Mouse (Mus musculus): Measurements from ENCODE around the gene Iqschfp. TPM values are rescaled to one million over a fixed set of nuclear protein-coding genes. Genes with fewer than 3 reads are reported as not detected.

Gene Iqschfp
- polyA plus RNA-seq, 1 experiment = 10.6 TPM

DNA sequence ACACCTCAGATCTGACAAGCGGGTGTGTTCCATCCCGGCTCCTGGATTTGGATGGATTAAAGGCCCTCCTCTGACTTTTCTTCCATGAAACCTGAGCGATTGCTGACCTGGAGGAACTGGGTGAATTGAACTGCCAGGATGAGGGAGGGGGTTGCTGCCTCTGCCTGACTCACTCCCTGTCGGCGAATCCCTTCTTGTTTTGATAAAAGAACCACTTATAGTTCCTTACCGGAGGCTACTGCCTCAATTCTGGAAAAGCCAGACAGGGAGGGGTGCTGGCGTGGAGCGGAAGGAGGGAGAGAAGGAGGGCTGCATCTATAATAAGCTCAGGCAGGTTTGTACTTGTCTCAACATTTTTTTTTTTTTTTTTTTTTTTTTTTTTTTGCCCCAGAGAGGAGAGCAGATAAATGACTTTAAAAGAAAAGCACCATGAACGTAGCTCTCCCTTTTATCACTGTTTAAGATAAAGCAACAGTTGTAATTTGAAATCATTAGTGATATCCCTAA is 603.8 kb downstream of the Iqschfp start:
- Histone ChIP-seq H3K4me1 (ENCODE audit: control insufficient read depth, insufficient read depth, low read length) (no peaks in the 10 kb centered on the region), H3K27ac (ENCODE audit: insufficient read depth, low read length) (no peak overlapping the region), H3K4me3 (ENCODE audit: insufficient read depth, low read length) (peak overlapping the region; percentile 98)
- TF ChIP-seq POLR2A (IDR thresholded peaks at IDR 0.05; ENCODE audit: extremely low read depth, insufficient read depth, low read length) (no peak), CTCF (IDR thresholded peaks at IDR 0.05; ENCODE audit: extremely low read depth, insufficient read depth, low read length) (no peak)

DNA sequence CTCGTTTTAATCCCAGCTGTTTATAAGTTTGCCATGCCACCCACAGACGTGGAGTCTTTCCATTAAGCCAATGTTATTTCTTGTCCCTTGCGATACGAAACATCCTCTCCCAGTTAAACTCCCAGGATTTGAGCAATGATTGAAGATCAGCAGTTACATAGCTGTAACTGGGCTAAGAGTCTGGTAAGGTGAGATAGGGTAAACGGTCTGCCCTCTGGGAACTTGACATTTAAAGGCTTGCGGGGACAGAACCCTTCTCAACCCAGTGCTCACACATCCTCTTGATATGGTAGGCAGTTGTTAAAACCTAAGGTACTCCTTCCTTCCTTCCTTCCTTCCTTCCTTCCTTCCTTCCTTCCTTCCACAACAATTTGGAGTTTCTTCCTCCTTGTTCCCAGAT is 604.5 kb downstream of the Iqschfp start:
- Histone ChIP-seq H3K4me3 (ENCODE audit: insufficient read depth, low read length) (peak overlapping the region; percentile 98), H3K27ac (ENCODE audit: insufficient read depth, low read length) (no peak overlapping the region), H3K4me1 (ENCODE audit: control insufficient read depth, insufficient read depth, low read length) (no peaks in the 10 kb centered on the region)
- TF ChIP-seq POLR2A (IDR thresholded peaks at IDR 0.05; ENCODE audit: extremely low read depth, insufficient read depth, low read length) = no peak
- no peak for TF ChIP-seq CTCF (IDR thresholded peaks at IDR 0.05; ENCODE audit: extremely low read depth, insufficient read depth, low read length)

DNA sequence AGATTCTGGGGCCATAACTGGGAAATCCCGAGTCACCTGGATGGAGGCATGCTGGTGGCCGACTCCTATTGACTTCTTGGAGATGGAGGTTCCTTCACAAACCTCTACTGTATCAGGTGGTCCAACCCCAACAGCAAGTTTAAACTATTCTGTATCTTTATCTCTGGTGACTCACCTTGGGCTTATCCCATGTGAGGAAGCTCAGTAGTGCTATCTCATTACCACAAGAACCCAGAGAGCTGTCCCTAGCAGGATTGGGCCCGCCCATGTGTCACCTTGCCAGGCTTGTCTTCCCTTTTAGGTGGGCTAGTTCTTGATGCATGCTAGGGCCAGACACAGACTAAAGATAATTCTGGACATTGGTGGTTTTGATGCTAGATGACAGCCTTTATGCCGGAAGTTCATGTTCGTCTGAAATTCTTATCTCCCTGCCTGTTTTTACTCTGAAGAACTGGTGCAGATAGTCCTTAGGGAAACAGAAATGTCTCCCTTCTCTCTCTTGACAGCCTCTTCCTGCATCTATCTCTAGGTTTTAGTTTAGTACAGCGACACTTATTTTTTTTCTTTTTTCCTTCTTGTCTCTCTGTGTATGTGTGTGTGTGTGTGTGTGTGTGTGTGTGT is 607.6 kb downstream of the Iqschfp start:
- Histone ChIP-seq H3K4me1 (ENCODE audit: control insufficient read depth, insufficient read depth, low read length) (no peaks in the 10 kb centered on the region), H3K27ac (ENCODE audit: insufficient read depth, low read length) (no peak overlapping the region)
- no peak for TF ChIP-seq POLR2A (IDR thresholded peaks at IDR 0.05; ENCODE audit: extremely low read depth, insufficient read depth, low read length)
- no peak for TF ChIP-seq CTCF (IDR thresholded peaks at IDR 0.05; ENCODE audit: extremely low read depth, insufficient read depth, low read length)

DNA sequence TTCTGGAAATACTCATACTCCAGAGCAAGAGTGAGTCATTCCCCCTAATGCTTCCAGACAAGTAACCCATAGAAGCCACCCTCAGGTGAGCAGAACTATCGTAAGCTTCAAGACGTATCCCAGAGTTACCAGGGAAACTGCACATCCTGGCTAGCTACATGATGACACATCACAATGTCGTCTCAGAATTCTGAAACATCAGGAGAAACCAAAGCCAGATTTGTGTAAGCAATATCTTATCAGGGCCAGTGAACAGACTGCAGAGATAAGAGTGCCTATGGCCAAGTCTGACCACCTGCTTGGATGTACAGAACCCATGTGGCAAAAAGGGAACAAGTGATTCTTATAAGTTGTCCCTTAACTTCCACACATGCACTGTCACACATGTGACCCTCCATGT is 612.8 kb downstream of the Iqschfp start:
- peaks cover 2% of the 10 kb centered on the region for H3K4me1 ChIP-seq (ENCODE audit: control insufficient read depth, insufficient read depth, low read length)
- H3K4me3 ChIP-seq (ENCODE audit: insufficient read depth, low read length) = no peak overlapping the region
- no peak overlapping the region for H3K27ac ChIP-seq (ENCODE audit: insufficient read depth, low read length)
- TF ChIP-seq CTCF (IDR thresholded peaks at IDR 0.05; ENCODE audit: extremely low read depth, insufficient read depth, low read length) (no peak), POLR2A (IDR thresholded peaks at IDR 0.05; ENCODE audit: extremely low read depth, insufficient read depth, low read length) (no peak)

More for the DNA sequence above, 607.6 kb downstream of the Iqschfp start:
- H3K4me3 ChIP-seq (ENCODE audit: insufficient read depth, low read length) = no peak overlapping the region

DNA sequence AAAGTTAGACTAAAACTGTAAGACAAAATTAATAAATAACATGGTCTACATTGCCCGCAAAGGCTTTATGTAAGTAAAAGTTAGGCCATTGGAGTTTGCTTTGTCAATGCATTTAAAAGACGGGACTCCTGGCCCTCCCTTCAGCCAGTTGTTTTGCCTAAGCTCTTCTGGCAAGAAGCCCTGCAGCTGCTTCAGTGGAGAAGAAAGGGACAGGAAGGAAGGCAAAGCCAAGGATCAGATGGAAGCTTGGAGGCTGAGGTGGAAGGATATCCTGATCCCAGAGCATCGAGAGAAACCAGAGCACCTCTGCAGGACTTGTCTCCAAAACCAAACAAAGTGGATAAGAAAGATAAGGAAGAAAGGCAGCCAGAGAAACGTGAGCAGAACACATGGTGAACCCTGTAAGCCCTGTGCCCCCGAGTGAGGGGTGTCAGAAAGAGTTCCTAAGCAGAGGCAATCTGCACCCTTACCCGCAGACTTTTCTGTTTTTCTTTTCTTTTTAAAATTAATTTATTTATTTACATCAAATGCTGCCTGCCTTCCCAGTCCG is 614.8 kb downstream of the Iqschfp start:
- TF ChIP-seq POLR2A (IDR thresholded peaks at IDR 0.05; ENCODE audit: extremely low read depth, insufficient read depth, low read length) (no peak), CTCF (IDR thresholded peaks at IDR 0.05; ENCODE audit: extremely low read depth, insufficient read depth, low read length) (no peak)
- Histone ChIP-seq H3K4me3 (ENCODE audit: insufficient read depth, low read length) (no peak overlapping the region), H3K27ac (ENCODE audit: insufficient read depth, low read length) (no peak overlapping the region), H3K4me1 (ENCODE audit: control insufficient read depth, insufficient read depth, low read length) (peaks cover 2% of the 10 kb centered on the region)

DNA sequence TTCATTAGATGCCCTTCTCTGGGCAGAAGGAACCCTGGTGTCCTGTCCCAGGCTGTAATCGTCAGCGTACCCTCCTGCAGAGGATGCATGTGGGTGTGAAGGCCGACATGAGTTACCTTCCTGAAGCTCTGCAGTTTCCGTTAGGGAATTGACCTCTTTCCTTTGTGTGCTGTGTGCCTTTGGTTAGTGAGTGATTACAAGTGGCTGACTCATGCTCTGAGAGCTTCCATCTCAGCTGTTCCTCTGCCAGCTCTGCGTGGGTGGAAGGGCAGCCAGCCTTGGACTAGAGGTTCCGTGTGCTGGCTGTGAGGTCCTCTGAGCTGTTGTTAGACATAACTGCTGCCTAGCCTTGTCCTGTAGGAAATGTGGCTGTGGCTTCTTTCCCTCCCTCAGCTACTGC is 616.6 kb downstream of the Iqschfp start:
- no peak overlapping the region for H3K27ac ChIP-seq (ENCODE audit: insufficient read depth, low read length)
- peaks cover 3% of the 10 kb centered on the region for H3K4me1 ChIP-seq (ENCODE audit: control insufficient read depth, insufficient read depth, low read length)
- no peak for TF ChIP-seq POLR2A (IDR thresholded peaks at IDR 0.05; ENCODE audit: extremely low read depth, insufficient read depth, low read length)
- no peak for TF ChIP-seq CTCF (IDR thresholded peaks at IDR 0.05; ENCODE audit: extremely low read depth, insufficient read depth, low read length)
- H3K4me3 ChIP-seq (ENCODE audit: insufficient read depth, low read length) = no peak overlapping the region

DNA sequence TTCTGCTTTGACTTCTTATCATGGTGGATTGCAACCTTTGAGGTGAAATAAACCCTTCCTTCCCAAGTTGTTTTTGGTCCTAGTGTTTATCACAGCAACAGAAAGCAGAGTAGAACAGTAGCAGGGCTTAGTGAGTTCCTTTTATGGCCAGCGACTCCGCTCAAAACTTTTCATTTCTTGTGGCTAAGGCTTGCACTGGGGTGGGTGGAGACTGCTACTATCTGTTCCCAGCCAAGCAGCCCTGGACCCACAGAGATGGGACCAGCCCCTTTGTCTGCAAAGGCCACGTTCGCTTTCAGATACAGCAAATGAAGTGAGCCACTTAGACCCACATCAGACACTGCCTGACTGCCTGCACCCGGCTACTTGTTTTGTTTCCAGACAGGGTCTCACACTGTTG is 618.8 kb downstream of the Iqschfp start:
- H3K4me1 ChIP-seq (ENCODE audit: control insufficient read depth, insufficient read depth, low read length) = peaks cover 3% of the 10 kb centered on the region
- TF ChIP-seq CTCF (IDR thresholded peaks at IDR 0.05; ENCODE audit: extremely low read depth, insufficient read depth, low read length) = no peak
- H3K27ac ChIP-seq (ENCODE audit: insufficient read depth, low read length) = no peak overlapping the region
- no peak overlapping the region for H3K4me3 ChIP-seq (ENCODE audit: insufficient read depth, low read length)

DNA sequence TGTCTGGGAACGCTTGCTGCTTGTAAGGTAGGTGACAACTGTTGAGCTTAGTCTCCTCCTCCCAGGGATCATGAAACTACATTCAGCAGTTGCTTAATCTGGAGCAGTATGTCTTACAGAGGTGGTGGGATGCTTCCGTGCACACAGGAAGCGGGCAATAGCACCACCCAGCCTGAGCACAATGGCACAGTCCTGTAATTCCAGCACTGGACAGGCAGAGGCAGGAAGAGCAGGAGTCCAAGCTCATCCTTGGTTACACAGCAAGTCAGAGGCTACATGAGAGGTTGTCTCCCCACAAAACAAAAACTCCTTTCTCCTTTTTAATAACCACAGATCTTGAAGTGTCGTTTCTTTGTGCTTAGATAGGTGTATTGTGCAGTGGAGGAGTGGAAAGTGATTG is 619.7 kb downstream of the Iqschfp start:
- no peak overlapping the region for H3K27ac ChIP-seq (ENCODE audit: insufficient read depth, low read length)
- TF ChIP-seq CTCF (IDR thresholded peaks at IDR 0.05; ENCODE audit: extremely low read depth, insufficient read depth, low read length) = no peak
- TF ChIP-seq POLR2A (IDR thresholded peaks at IDR 0.05; ENCODE audit: extremely low read depth, insufficient read depth, low read length) = no peak
- peaks cover 4% of the 10 kb centered on the region for H3K4me1 ChIP-seq (ENCODE audit: control insufficient read depth, insufficient read depth, low read length)
- H3K4me3 ChIP-seq (ENCODE audit: insufficient read depth, low read length) = no peak overlapping the region

DNA sequence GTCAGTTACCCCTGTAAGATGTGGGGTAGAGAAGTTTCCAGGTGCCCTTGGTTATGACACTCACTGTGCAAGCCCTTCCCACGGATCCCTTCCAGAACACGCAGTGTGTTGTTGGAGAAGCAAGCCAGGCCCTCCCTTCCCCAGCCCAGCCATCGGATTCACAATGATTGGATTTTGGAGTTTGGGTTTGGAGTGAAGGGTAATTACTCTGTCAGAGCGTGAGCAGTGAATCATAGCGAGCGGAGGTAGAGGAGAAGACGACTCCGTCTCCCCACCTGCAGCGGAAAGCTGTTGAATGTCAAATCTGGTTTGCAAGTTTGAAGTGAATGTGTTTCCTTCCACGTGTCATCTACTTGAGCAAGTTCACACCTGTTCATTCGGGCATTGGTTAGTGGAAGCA is 620.3 kb downstream of the Iqschfp start:
- TF ChIP-seq POLR2A (IDR thresholded peaks at IDR 0.05; ENCODE audit: extremely low read depth, insufficient read depth, low read length) = no peak
- TF ChIP-seq CTCF (IDR thresholded peaks at IDR 0.05; ENCODE audit: extremely low read depth, insufficient read depth, low read length) = no peak
- no peak overlapping the region for H3K27ac ChIP-seq (ENCODE audit: insufficient read depth, low read length)
- peaks cover 4% of the 10 kb centered on the region for H3K4me1 ChIP-seq (ENCODE audit: control insufficient read depth, insufficient read depth, low read length)
- H3K4me3 ChIP-seq (ENCODE audit: insufficient read depth, low read length) = no peak overlapping the region

All from cortical plate, adult 2 months (tissue).